Comparison of ENCODE assay signal across 8 mouse cellular contexts in the genomic region with DNA sequence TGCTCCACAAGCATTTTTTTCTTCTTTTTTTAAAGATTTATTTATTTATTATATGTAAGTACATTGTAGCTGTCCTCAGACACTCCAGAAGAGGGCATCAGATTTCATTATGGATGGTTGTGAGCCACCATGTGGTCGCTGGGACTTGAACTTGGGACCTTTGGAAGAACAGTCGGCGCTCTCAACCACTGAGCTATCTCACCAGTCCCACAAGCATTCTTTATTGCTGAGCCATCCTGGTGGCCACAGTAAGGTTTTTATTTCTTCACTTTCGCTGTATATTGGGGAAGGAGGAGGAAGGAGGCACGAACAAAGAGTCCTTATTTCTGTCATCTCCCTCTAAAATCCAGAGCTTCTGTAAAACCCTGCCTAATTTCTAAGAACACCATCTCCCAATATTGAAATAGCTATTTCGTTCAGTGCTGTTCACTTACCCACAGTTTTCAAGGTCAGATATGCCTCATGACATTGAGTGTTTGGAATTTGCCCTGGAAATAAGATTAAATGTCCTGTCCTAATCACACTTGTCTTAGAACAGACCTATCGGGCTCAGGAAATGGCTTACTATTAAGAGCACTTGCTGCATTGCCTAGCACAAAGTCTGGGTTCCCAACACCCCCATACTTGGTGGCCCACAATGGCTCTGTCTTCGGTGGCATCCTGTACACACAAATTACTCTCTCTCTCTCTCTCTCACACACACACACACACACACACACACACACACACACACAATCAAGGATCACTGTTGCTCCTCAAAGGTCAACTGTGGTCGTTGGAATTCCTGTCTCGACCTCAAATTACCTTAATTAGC. TPM values are rescaled to one million over a fixed set of nuclear protein-coding genes. Genes with fewer than 3 reads are reported as not detected.
DNase-seq lines count a peak whose midpoint lies in the region; ATAC-seq and TF ChIP-seq lines count a peak whose summit lies in the region.

No protein-coding gene starts in this region.

- no peaks in the 10 kb centered on the region for H3K27me3 ChIP-seq in cerebellum, adult 2 months (ENCODE audit: control insufficient read depth, insufficient read depth, low read length)
- H3K27me3 ChIP-seq in thymus, adult 2 months (ENCODE audit: control insufficient read depth, insufficient read depth, low read length) = no peaks in the 10 kb centered on the region
- no peaks in the 10 kb centered on the region for H3K27me3 ChIP-seq in intestine, embryonic 16.5 days (replicated peaks; ENCODE audit: control insufficient read depth, insufficient read depth, low read length)
- H3K27me3 ChIP-seq in neural tube, embryonic 14.5 days (ENCODE audit: control insufficient read depth, insufficient read depth, low read length) = no peaks in the 10 kb centered on the region

- 63% methylated on average over 10 of the region's 10 CpGs for WGBS in cerebellum, adult 2 months
- 62% methylated on average over 10 of the region's 10 CpGs for WGBS in thymus, adult 2 months
- 51% methylated on average over 10 of the region's 10 CpGs for WGBS in intestine, embryonic 16.5 days
- WGBS in neural tube, embryonic 14.5 days = 59% methylated on average over 10 of the region's 10 CpGs

- H3K27ac ChIP-seq in cerebellum, adult 2 months (ENCODE audit: insufficient read depth, low read length) = peak overlapping the region; percentile 91
- peak overlapping the region; percentile 76 for H3K27ac ChIP-seq in thymus, adult 2 months (ENCODE audit: control insufficient read depth, insufficient read depth, low read length)
- H3K27ac ChIP-seq in intestine, embryonic 16.5 days (ENCODE audit: low read length) = peak overlapping the region; percentile 81
- peak overlapping the region; percentile 87 for H3K27ac ChIP-seq in neural tube, embryonic 14.5 days (ENCODE audit: low read depth, low read length)

- peak overlapping the region; percentile 71 for H3K9ac ChIP-seq in intestine, embryonic 16.5 days (ENCODE audit: low read depth, low read length)
- peak overlapping the region; percentile 55 for H3K9ac ChIP-seq in neural tube, embryonic 14.5 days (replicated peaks; ENCODE audit: low read depth, low read length)

- no peak for TF ChIP-seq POLR2A in cerebellum, adult 2 months (IDR thresholded peaks at IDR 0.05; ENCODE audit: borderline replicate concordance, insufficient read depth, low read length)
- TF ChIP-seq POLR2A in thymus, adult 2 months (IDR thresholded peaks at IDR 0.05; ENCODE audit: control insufficient read depth, extremely low read depth, insufficient read depth, low read length, poor library complexity) = no peak

- no peak for TF ChIP-seq CTCF in cerebellum, adult 2 months (IDR thresholded peaks at IDR 0.05; ENCODE audit: borderline replicate concordance, insufficient read depth, low read depth, low read length)
- TF ChIP-seq CTCF in thymus, adult 2 months (IDR thresholded peaks at IDR 0.05; ENCODE audit: borderline replicate concordance, control insufficient read depth, extremely low read depth, insufficient read depth, low read length, poor library complexity) = no peak

- H3K4me3 ChIP-seq in cerebellum, adult 2 months (replicated peaks; ENCODE audit: insufficient read depth, low read depth, low read length) = peak overlapping the region; percentile 89
- peak overlapping the region; percentile 59 for H3K4me3 ChIP-seq in thymus, adult 2 months (ENCODE audit: control insufficient read depth, insufficient read depth, low read length)
- peak overlapping the region; percentile 100 for H3K4me3 ChIP-seq in intestine, embryonic 16.5 days (ENCODE audit: low read length)
- H3K4me3 ChIP-seq in neural tube, embryonic 14.5 days (ENCODE audit: low read depth, low read length) = peak overlapping the region; percentile 99

- H3K4me1 ChIP-seq in cerebellum, adult 2 months (ENCODE audit: control insufficient read depth, insufficient read depth, low read length) = peaks cover 7% of the 10 kb centered on the region; the same call in 1 of the 2 replicates
- peaks cover 30% of the 10 kb centered on the region for H3K4me1 ChIP-seq in thymus, adult 2 months (replicated peaks; ENCODE audit: control insufficient read depth, insufficient read depth, low read length)
- peaks cover 14% of the 10 kb centered on the region for H3K4me1 ChIP-seq in intestine, embryonic 16.5 days (ENCODE audit: control insufficient read depth, insufficient read depth, low read length)
- peaks cover 19% of the 10 kb centered on the region for H3K4me1 ChIP-seq in neural tube, embryonic 14.5 days (ENCODE audit: control insufficient read depth, insufficient read depth, low read length)

- H3K36me3 ChIP-seq in thymus, adult 2 months (ENCODE audit: control insufficient read depth, insufficient read depth, low read length) = peaks cover 28% of the 10 kb centered on the region
- H3K36me3 ChIP-seq in intestine, embryonic 16.5 days (ENCODE audit: control insufficient read depth, insufficient read depth, low read length) = peaks cover 12% of the 10 kb centered on the region
- peaks cover 20% of the 10 kb centered on the region for H3K36me3 ChIP-seq in neural tube, embryonic 14.5 days (ENCODE audit: control insufficient read depth, insufficient read depth, low read length)

- peak overlapping the region; percentile 65 for H3K4me2 ChIP-seq in intestine, embryonic 16.5 days (ENCODE audit: low read depth, low read length)
- H3K4me2 ChIP-seq in neural tube, embryonic 14.5 days (ENCODE audit: low read depth, low read length) = peak overlapping the region; percentile 94

- ATAC-seq in intestine, embryonic 16.5 days = no peak
- ATAC-seq in neural tube, embryonic 14.5 days (ENCODE audit: low read depth) = no peak
- ATAC-seq in frontal cortex, adult (ENCODE audit: low TSS enrichment) = no peak

- no peak for DNase-seq in cerebellum, adult 2 months
- no peak for DNase-seq in cerebellum, postnatal 4 days (ENCODE audit: low spot score in 2 of 2)
- no peak for DNase-seq in thymus, adult 2 months
- no peak for DNase-seq in thymus, postnatal 10 days (ENCODE audit: low spot score in 2 of 2)
- DNase-seq in B cell, adult 2 months = no peak

- no peaks in the 10 kb centered on the region for H3K9me3 ChIP-seq in intestine, embryonic 16.5 days (ENCODE audit: control insufficient read depth, low read length)
- no peaks in the 10 kb centered on the region for H3K9me3 ChIP-seq in neural tube, embryonic 14.5 days (ENCODE audit: control insufficient read depth, low read length)

RNA-seq across cellular contexts. Expression of gene Rsrp1, which starts 1.1 kb away (rescaled TPM):
- polyA plus RNA-seq in cerebellum, adult 2 months (2012; rRNA removed) = 478 and 508 TPM in 2 replicates
- polyA plus RNA-seq in thymus, adult 2 months (2012; rRNA removed) = 1,774 and 1,821 TPM in 2 replicates
- 462 and 467 TPM in 2 replicates for polyA plus RNA-seq in intestine, embryonic 16.5 days (2015; fragmentation: Nextera tagmentation; extraction: Ambion mirVana)
- 484 and 511 TPM in 2 replicates for polyA plus RNA-seq in neural tube, embryonic 14.5 days (2014; fragmentation: Nextera tagmentation; extraction: Ambion mirVana)

RNA-seq across cellular contexts. Expression of gene Tmem50a, which starts 7.5 kb away (rescaled TPM):
- 105 and 111 TPM in 2 replicates for polyA plus RNA-seq in cerebellum, adult 2 months (2012; rRNA removed)
- 196 and 226 TPM in 2 replicates for polyA plus RNA-seq in thymus, adult 2 months (2012; rRNA removed)
- polyA plus RNA-seq in intestine, embryonic 16.5 days (2015; fragmentation: Nextera tagmentation; extraction: Ambion mirVana) = 146 and 155 TPM in 2 replicates
- 207 and 212 TPM in 2 replicates for polyA plus RNA-seq in neural tube, embryonic 14.5 days (2014; fragmentation: Nextera tagmentation; extraction: Ambion mirVana)

RNA-seq across cellular contexts. Expression of gene Syf2, which starts 8.4 kb away (rescaled TPM):
- polyA plus RNA-seq in cerebellum, adult 2 months (2012; rRNA removed) = 95.4 and 99.7 TPM in 2 replicates
- polyA plus RNA-seq in thymus, adult 2 months (2012; rRNA removed) = 36.8 and 42.8 TPM in 2 replicates
- 62.6 and 65.0 TPM in 2 replicates for polyA plus RNA-seq in intestine, embryonic 16.5 days (2015; fragmentation: Nextera tagmentation; extraction: Ambion mirVana)
- 52.4 and 59.8 TPM in 2 replicates for polyA plus RNA-seq in neural tube, embryonic 14.5 days (2014; fragmentation: Nextera tagmentation; extraction: Ambion mirVana)

RNA-seq across cellular contexts. Expression of gene Rhd, which starts 58.0 kb away (rescaled TPM):
- 1.0 and 1.1 TPM in 2 replicates for polyA plus RNA-seq in cerebellum, adult 2 months (2012; rRNA removed)
- polyA plus RNA-seq in thymus, adult 2 months (2012; rRNA removed) = 0.38 TPM in 1 of 2 replicates, not detected in the other
- 3.6 and 10.1 TPM in 2 replicates for polyA plus RNA-seq in intestine, embryonic 16.5 days (2015; fragmentation: Nextera tagmentation; extraction: Ambion mirVana)
- polyA plus RNA-seq in neural tube, embryonic 14.5 days (2014; fragmentation: Nextera tagmentation; extraction: Ambion mirVana) = 1.8 and 2.1 TPM in 2 replicates
